Mouse (Mus musculus) heart, embryonic 14.5 days (tissue): Measurements from ENCODE around the gene Brwd3. TPM values are rescaled to one million over a fixed set of nuclear protein-coding genes. Genes with fewer than 3 reads are reported as not detected.

Source experiments
- ATAC-seq: fragments of 200-750 bp; cut with Nextera tagmentation; 2 replicates; pipeline ENCODE4 v1.8.0; 2017; ENCODE audit warnings: low read depth, moderate TSS enrichment; ENCODE audit not compliant: insufficient number of reproducible peaks, insufficient read depth, low FRiP score
- H3K27ac ChIP-seq, 2 experiments: fragments of 200-500 bp in 1 of 2; fragments of 300-500 bp in 1 of 2; sonication (generic) in 1 of 2; replicated peaks in 1 of 2; 2 replicates each; pipeline ENCODE4 v1.5.1; 2012 to 2014; ENCODE audit warnings: low read depth in 2 of 2, low read length in 2 of 2, control low read depth in 1 of 2, mild to moderate bottlenecking in 1 of 2, mixed read lengths in 1 of 2; ENCODE audit not compliant: control insufficient read depth in 1 of 2, insufficient read depth in 1 of 2
- H3K27me3 ChIP-seq: fragments of 300-500 bp; sonication (generic); 2 replicates; pipeline ENCODE4 v1.6.1; 2014; ENCODE audit warnings: mild to moderate bottlenecking, low read length, control low read depth; ENCODE audit not compliant: control insufficient read depth, insufficient read depth
- H3K36me3 ChIP-seq: fragments of 300-500 bp; sonication (generic); 2 replicates; pipeline ENCODE4 v1.6.1; 2014; ENCODE audit warnings: mild to moderate bottlenecking, control low read depth, low read length, mixed read lengths; ENCODE audit not compliant: control insufficient read depth, insufficient read depth
- H3K4me1 ChIP-seq, 2 experiments: fragments of 200-500 bp in 1 of 2; fragments of 300-500 bp in 1 of 2; sonication (generic) in 1 of 2; 2 replicates each; pipeline ENCODE4 v1.6.1; 2012 to 2014; ENCODE audit warnings: low read length in 2 of 2, control low read depth in 1 of 2, mixed read lengths in 1 of 2; ENCODE audit not compliant: control insufficient read depth in 2 of 2, insufficient read depth in 2 of 2
- H3K4me2 ChIP-seq: fragments of 300-500 bp; sonication (generic); 2 replicates; pipeline ENCODE4 v1.6.1; 2014; ENCODE audit warnings: mild to moderate bottlenecking, low read length
- H3K4me3 ChIP-seq, 2 experiments: fragments of 200-500 bp in 1 of 2; fragments of 300-500 bp in 1 of 2; sonication (generic) in 1 of 2; 2 replicates each; pipeline ENCODE4 v1.5.1; 2012 to 2014; ENCODE audit warnings: low read length in 2 of 2, mild to moderate bottlenecking in 2 of 2, control low read depth in 1 of 2, low read depth in 1 of 2, moderate library complexity in 1 of 2; ENCODE audit not compliant: control insufficient read depth in 1 of 2, insufficient read depth in 1 of 2
- H3K9ac ChIP-seq: fragments of 300-500 bp; sonication (generic); 2 replicates; pipeline ENCODE4 v1.6.1; 2014; ENCODE audit warnings: mild to moderate bottlenecking, low read length
- H3K9me3 ChIP-seq: fragments of 300-500 bp; sonication (generic); 2 replicates; pipeline ENCODE4 v1.6.1; 2016; ENCODE audit warnings: low read length, control low read depth; ENCODE audit not compliant: control insufficient read depth
- WGBS: fragments of 180-500 bp; shearing (Covaris S2); extraction: QIAGEN DNeasy Blood & Tissue Kit; methylation state at CpG from one replicate; pipeline ENCODE4 v1.1.7; 2014; 5-methylcytosine and 5-hydroxymethylcytosine counted together
- polyA plus RNA-seq: library from polyadenylated mRNA; unstranded; fragments of >200 nt; fragmentation: Nextera tagmentation; extraction: Ambion mirVana; gene quantifications from 2 replicates; pipeline ENCODE4 v1.2.1, GENCODE M21; 2014

Gene Brwd3
- polyA plus RNA-seq, 1 experiment from 2014 or later, result 2.9 TPM

- H3K27ac ChIP-seq, result no peak overlapping the region
- H3K4me3 ChIP-seq, result no peak overlapping the region
- no peak for ATAC-seq
Measured at GRCm38 (mm10) chrX:108831231-108831630, 2.9 kb downstream of the Brwd3 start.

GRCm38 (mm10) chrX:108828111-108828510 is 6.1 kb downstream of the Brwd3 start:
- no peak overlapping the region for H3K9ac ChIP-seq
- no peak overlapping the region for H3K4me2 ChIP-seq
- peaks cover 6% of the 10 kb centered on the region; the same call in 1 of the 2 replicates for H3K36me3 ChIP-seq
- 54% methylated on average over 2 of the region's 2 CpGs for WGBS
- H3K9me3 ChIP-seq, result no peaks in the 10 kb centered on the region
- H3K27me3 ChIP-seq, result no peaks in the 10 kb centered on the region
- no peak overlapping the region for H3K27ac ChIP-seq
- H3K4me3 ChIP-seq, result no peak overlapping the region
- ATAC-seq, result no peak
- H3K4me1 ChIP-seq, result no peaks in the 10 kb centered on the region

More at GRCm38 (mm10) chrX:108831231-108831630, 2.9 kb downstream of the Brwd3 start:
- Histone ChIP-seq H3K4me2 (no peak overlapping the region), H3K27me3 (no peaks in the 10 kb centered on the region), H3K9me3 (no peaks in the 10 kb centered on the region), H3K4me1 (no peaks in the 10 kb centered on the region), H3K9ac (no peak overlapping the region), H3K36me3 (no peaks in the 10 kb centered on the region)

- H3K27me3 ChIP-seq, result no peaks in the 10 kb centered on the region
- WGBS, result 68% methylated on average over 3 of the region's 3 CpGs
- H3K4me2 ChIP-seq, result no peak overlapping the region
- H3K4me3 ChIP-seq, result no peak overlapping the region
- no peaks in the 10 kb centered on the region for H3K9me3 ChIP-seq
- no peak overlapping the region for H3K27ac ChIP-seq
- H3K4me1 ChIP-seq, result no peaks in the 10 kb centered on the region
- H3K36me3 ChIP-seq, result no peaks in the 10 kb centered on the region
- ATAC-seq, result no peak
- H3K9ac ChIP-seq, result no peak overlapping the region
Measured at GRCm38 (mm10) chrX:108797268-108797667, 36.9 kb downstream of the Brwd3 start.

GRCm38 (mm10) chrX:108783724-108784123 is 50.4 kb downstream of the Brwd3 start:
- WGBS, result 83% methylated on average over 4 of the region's 4 CpGs
- ATAC-seq, result no peak
- no peaks in the 10 kb centered on the region for H3K36me3 ChIP-seq

GRCm38 (mm10) chrX:108731755-108732154 is 102.4 kb downstream of the Brwd3 start:
- H3K27me3 ChIP-seq, result no peaks in the 10 kb centered on the region
- no peaks in the 10 kb centered on the region for H3K36me3 ChIP-seq
- no peaks in the 10 kb centered on the region for H3K9me3 ChIP-seq
- no peak overlapping the region for H3K4me3 ChIP-seq
- H3K9ac ChIP-seq, result no peak overlapping the region
- ATAC-seq, result no peak
- no peak overlapping the region for H3K27ac ChIP-seq
- no peak overlapping the region for H3K4me2 ChIP-seq
- no peaks in the 10 kb centered on the region for H3K4me1 ChIP-seq

More at GRCm38 (mm10) chrX:108783724-108784123, 50.4 kb downstream of the Brwd3 start:
- Histone ChIP-seq H3K9me3 (no peaks in the 10 kb centered on the region), H3K27me3 (no peaks in the 10 kb centered on the region), H3K4me2 (no peak overlapping the region), H3K9ac (no peak overlapping the region), H3K27ac (no peak overlapping the region), H3K4me1 (no peaks in the 10 kb centered on the region), H3K4me3 (no peak overlapping the region)

GRCm38 (mm10) chrX:108729564-108729963 is 104.6 kb downstream of the Brwd3 start:
- no peaks in the 10 kb centered on the region for H3K36me3 ChIP-seq

GRCm38 (mm10) chrX:108729068-108729467 is 105.1 kb downstream of the Brwd3 start:
- no peak overlapping the region for H3K9ac ChIP-seq
- H3K4me3 ChIP-seq, result no peak overlapping the region
- no peaks in the 10 kb centered on the region for H3K27me3 ChIP-seq
- no peaks in the 10 kb centered on the region for H3K36me3 ChIP-seq
- H3K4me1 ChIP-seq, result no peaks in the 10 kb centered on the region
- 46% methylated on average over 3 of the region's 3 CpGs for WGBS
- H3K9me3 ChIP-seq, result no peaks in the 10 kb centered on the region
- ATAC-seq, result no peak
- no peak overlapping the region for H3K27ac ChIP-seq
- H3K4me2 ChIP-seq, result no peak overlapping the region

More at GRCm38 (mm10) chrX:108729564-108729963, 104.6 kb downstream of the Brwd3 start:
- WGBS, result 41% methylated on average over 1 of the region's 1 CpGs
- ATAC-seq, result no peak
- Histone ChIP-seq H3K27ac (no peak overlapping the region), H3K4me3 (no peak overlapping the region), H3K9me3 (no peaks in the 10 kb centered on the region), H3K27me3 (no peaks in the 10 kb centered on the region), H3K4me1 (no peaks in the 10 kb centered on the region), H3K9ac (no peak overlapping the region), H3K4me2 (no peak overlapping the region)

GRCm38 (mm10) chrX:108728334-108728733 is 105.8 kb downstream of the Brwd3 start:
- no peak overlapping the region for H3K27ac ChIP-seq
- ATAC-seq, result no peak
- no peak overlapping the region for H3K4me2 ChIP-seq
- no peaks in the 10 kb centered on the region for H3K36me3 ChIP-seq
- no peak overlapping the region for H3K4me3 ChIP-seq
- 72% methylated on average over 3 of the region's 3 CpGs for WGBS
- H3K4me1 ChIP-seq, result no peaks in the 10 kb centered on the region
- no peaks in the 10 kb centered on the region for H3K9me3 ChIP-seq
- no peak overlapping the region for H3K9ac ChIP-seq
- H3K27me3 ChIP-seq, result no peaks in the 10 kb centered on the region
